Mouse (Mus musculus): ENCODE measurements around the gene Ddx42. TPM values are rescaled to one million over a fixed set of nuclear protein-coding genes. Genes with fewer than 3 reads are reported as not detected.

Gene Ddx42
- polyA plus RNA-seq, 1 experiment from 2014 or later, result 27.2 TPM

- Histone ChIP-seq H3K4me1 (replicated peaks; ENCODE audit: control insufficient read depth, insufficient read depth) (no peaks in the 10 kb centered on the region; the same call in 1 of the 2 replicates), H3K4me2 (replicated peaks; ENCODE audit: low read depth) (peak overlapping the region; percentile 86), H3K36me3 (ENCODE audit: control insufficient read depth, insufficient read depth, low read length) (no peaks in the 10 kb centered on the region), H3K4me3 (ENCODE audit: low read depth, low read length) (peak overlapping the region; percentile 65; the same call in 1 of the 2 replicates), H3K27me3 (ENCODE audit: control insufficient read depth, insufficient read depth, low read length) (no peaks in the 10 kb centered on the region), H3K27ac (replicated peaks) (no peak overlapping the region), H3K9me3 (ENCODE audit: control insufficient read depth, low read length) (no peaks in the 10 kb centered on the region), H3K9ac (ENCODE audit: low read length) (no peak overlapping the region)
- no peak for DNase-seq (ENCODE audit: low spot score)
- TF ChIP-seq EP300 (optimal IDR thresholded peaks at IDR 0.05), result no peak
- TF ChIP-seq CTCF (IDR thresholded peaks at IDR 0.05; ENCODE audit: low read depth), result no peak
- ATAC-seq (ENCODE audit: low FRiP score, low TSS enrichment), result no peak
- WGBS, result 77% methylated on average over 5 of the region's 5 CpGs
These were observed 24.5 kb upstream of the Ddx42 start for GRCm38 (mm10) chr11:106192241-106192640.

GRCm38 (mm10) chr11:106192657-106193370 lies 23.9 kb upstream of the Ddx42 start:
- peak overlapping the region; percentile 86 for H3K4me2 ChIP-seq (replicated peaks; ENCODE audit: low read depth)
- DNase-seq (ENCODE audit: low spot score), result no peak
- H3K9me3 ChIP-seq (ENCODE audit: control insufficient read depth, low read length), result no peaks in the 10 kb centered on the region
- H3K4me1 ChIP-seq (replicated peaks; ENCODE audit: control insufficient read depth, insufficient read depth), result no peaks in the 10 kb centered on the region; the same call in 1 of the 2 replicates
- peak overlapping the region; percentile 79 for H3K9ac ChIP-seq (ENCODE audit: low read length)
- peak overlapping the region; percentile 65 for H3K4me3 ChIP-seq (ENCODE audit: low read depth, low read length)
- H3K27ac ChIP-seq (replicated peaks), result peak overlapping the region; percentile 88
- no peaks in the 10 kb centered on the region for H3K27me3 ChIP-seq (ENCODE audit: control insufficient read depth, insufficient read depth, low read length)
- no peaks in the 10 kb centered on the region for H3K36me3 ChIP-seq (ENCODE audit: control insufficient read depth, insufficient read depth, low read length)
- ATAC-seq (ENCODE audit: low FRiP score, low TSS enrichment), result peak; percentile 48
- 6% methylated on average over 19 of the region's 19 CpGs for WGBS
- TF ChIP-seq EP300 (optimal IDR thresholded peaks at IDR 0.05), result no peak
- TF ChIP-seq CTCF (IDR thresholded peaks at IDR 0.05; ENCODE audit: low read depth), result 0 out of 2 replicates have a peak, but pooled peaks have one; percentile 23

GRCm38 (mm10) chr11:106193371-106194154 lies 23.2 kb upstream of the Ddx42 start:
- peak overlapping the region; percentile 88 for H3K27ac ChIP-seq (replicated peaks)
- H3K4me1 ChIP-seq (replicated peaks; ENCODE audit: control insufficient read depth, insufficient read depth), result no peaks in the 10 kb centered on the region; the same call in 1 of the 2 replicates
- peak overlapping the region; percentile 86 for H3K4me2 ChIP-seq (replicated peaks; ENCODE audit: low read depth)
- H3K4me3 ChIP-seq (ENCODE audit: low read depth, low read length), result peak overlapping the region; percentile 65
- DNase-seq (ENCODE audit: low spot score) (peak; percentile 100), ATAC-seq (ENCODE audit: low FRiP score, low TSS enrichment) (peak; percentile 95)
- peak overlapping the region; percentile 79 for H3K9ac ChIP-seq (ENCODE audit: low read length)
- TF ChIP-seq EP300 (optimal IDR thresholded peaks at IDR 0.05), result no peak
- TF ChIP-seq CTCF (IDR thresholded peaks at IDR 0.05; ENCODE audit: low read depth), result no peak; the same call in 1 of the 2 replicates
- no peaks in the 10 kb centered on the region for H3K9me3 ChIP-seq (ENCODE audit: control insufficient read depth, low read length)
- WGBS, result 1% methylated on average over 42 of the region's 44 CpGs
- peaks cover 4% of the 10 kb centered on the region; the same call in 1 of the 2 replicates for H3K36me3 ChIP-seq (ENCODE audit: control insufficient read depth, insufficient read depth, low read length)
- H3K27me3 ChIP-seq (ENCODE audit: control insufficient read depth, insufficient read depth, low read length), result no peaks in the 10 kb centered on the region

- DNase-seq (ENCODE audit: low spot score) (no peak), ATAC-seq (ENCODE audit: low FRiP score, low TSS enrichment) (no peak)
- Histone ChIP-seq H3K4me2 (replicated peaks; ENCODE audit: low read depth) (peak overlapping the region; percentile 69), H3K27ac (replicated peaks) (peak overlapping the region; percentile 82), H3K9me3 (ENCODE audit: control insufficient read depth, low read length) (no peaks in the 10 kb centered on the region), H3K27me3 (ENCODE audit: control insufficient read depth, insufficient read depth, low read length) (no peaks in the 10 kb centered on the region), H3K9ac (ENCODE audit: low read length) (peak overlapping the region; percentile 64), H3K4me1 (replicated peaks; ENCODE audit: control insufficient read depth, insufficient read depth) (no peaks in the 10 kb centered on the region; the same call in 1 of the 2 replicates), H3K36me3 (ENCODE audit: control insufficient read depth, insufficient read depth, low read length) (peaks cover 4% of the 10 kb centered on the region; the same call in 1 of the 2 replicates), H3K4me3 (ENCODE audit: low read depth, low read length) (peak overlapping the region; percentile 65)
- 27% methylated on average over 3 of the region's 3 CpGs for WGBS
- TF ChIP-seq CTCF (IDR thresholded peaks at IDR 0.05; ENCODE audit: low read depth) (no peak), EP300 (optimal IDR thresholded peaks at IDR 0.05) (no peak)
These were observed 22.6 kb upstream of the Ddx42 start for GRCm38 (mm10) chr11:106194155-106194541.

- no peak for ATAC-seq (ENCODE audit: low FRiP score, low TSS enrichment)
- Histone ChIP-seq H3K4me3 (ENCODE audit: low read depth, low read length) (no peak overlapping the region), H3K4me2 (replicated peaks; ENCODE audit: low read depth) (no peak overlapping the region), H3K27ac (replicated peaks) (peak overlapping the region; percentile 53), H3K36me3 (ENCODE audit: control insufficient read depth, insufficient read depth, low read length) (peaks cover 4% of the 10 kb centered on the region; the same call in 1 of the 2 replicates), H3K9ac (ENCODE audit: low read length) (no peak overlapping the region; the same call in 1 of the 2 replicates), H3K27me3 (ENCODE audit: control insufficient read depth, insufficient read depth, low read length) (no peaks in the 10 kb centered on the region), H3K9me3 (ENCODE audit: control insufficient read depth, low read length) (no peaks in the 10 kb centered on the region), H3K4me1 (replicated peaks; ENCODE audit: control insufficient read depth, insufficient read depth) (no peaks in the 10 kb centered on the region; the same call in 1 of the 2 replicates)
- 88% methylated on average over 7 of the region's 7 CpGs for WGBS
- DNase-seq (ENCODE audit: low spot score), result no peak
- TF ChIP-seq CTCF (IDR thresholded peaks at IDR 0.05; ENCODE audit: low read depth), result no peak
- no peak for TF ChIP-seq EP300 (optimal IDR thresholded peaks at IDR 0.05)
These were observed 21.8 kb upstream of the Ddx42 start for GRCm38 (mm10) chr11:106194891-106195290.

Data from stomach, postnatal 0 days (tissue).